Mouse (Mus musculus) midbrain, embryonic 10.5 days (tissue): ENCODE measurements at regions not wholly inside any gene's neighbourhood (a gene's known extent, or its start where the extent isn't known, plus 50 kb on each side); places are given as distances from the start of the nearest gene placed in this dataset.

Experiments used
- DNase-seq: peaks from one replicate; pipeline ENCODE4 v3.0.0-alpha.2; 2017; ENCODE audit warnings: low spot score
- H3K27ac ChIP-seq: fragments of 300-500 bp; sonication (generic); replicated peaks from 2 replicates; pipeline ENCODE4 v1.5.1; 2016; ENCODE audit warnings: mild to moderate bottlenecking
- H3K27me3 ChIP-seq: fragments of 300-500 bp; sonication (generic); 2 replicates; pipeline ENCODE4 v1.6.1; 2016; ENCODE audit warnings: low read depth, mild to moderate bottlenecking; ENCODE audit not compliant: poor library complexity, severe bottlenecking
- H3K36me3 ChIP-seq: fragments of 300-500 bp; sonication (generic); 2 replicates; pipeline ENCODE4 v1.6.1; 2016; ENCODE audit warnings: mild to moderate bottlenecking, moderate library complexity
- H3K4me1 ChIP-seq: fragments of 300-500 bp; sonication (generic); 2 replicates; pipeline ENCODE4 v1.6.1; 2016
- H3K4me3 ChIP-seq: fragments of 300-500 bp; sonication (generic); 2 replicates; pipeline ENCODE4 v1.5.1; 2016; ENCODE audit warnings: mild to moderate bottlenecking, moderate library complexity
- H3K9me3 ChIP-seq: fragments of 300-500 bp; sonication (generic); replicated peaks from 2 replicates; pipeline ENCODE4 v1.6.1; 2016; ENCODE audit warnings: mild to moderate bottlenecking
- WGBS: fragments of 180-500 bp; shearing (Covaris S2); methylation state at CpG from one replicate; pipeline ENCODE4 v1.1.7; 2016; 5-methylcytosine and 5-hydroxymethylcytosine counted together

DNA sequence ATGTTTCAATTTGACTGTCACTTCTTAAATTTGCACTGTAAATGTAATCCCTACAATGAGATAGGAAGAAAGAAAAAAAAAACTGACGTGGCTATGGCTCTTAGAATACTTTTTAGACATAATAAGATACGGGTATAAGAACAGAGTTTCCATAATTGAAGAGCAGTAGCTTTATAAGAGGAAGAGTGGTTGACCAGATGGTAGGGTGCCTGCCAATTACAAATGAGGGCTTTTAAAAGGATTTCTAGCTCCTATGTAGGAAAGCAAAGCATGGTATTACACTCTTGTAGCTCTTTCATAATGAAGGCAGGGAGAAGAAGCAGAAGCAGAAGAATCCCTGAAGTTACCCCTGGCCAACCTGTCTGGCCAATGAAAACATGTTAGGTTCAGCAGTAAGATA is 239.7 kb upstream of the Car10 start:
- H3K36me3 ChIP-seq, result no peaks in the 10 kb centered on the region
- no peak for DNase-seq
- no peak overlapping the region for H3K27ac ChIP-seq
- H3K27me3 ChIP-seq, result no peaks in the 10 kb centered on the region
- 82% methylated on average over 2 of the region's 2 CpGs for WGBS
- H3K4me3 ChIP-seq, result no peak overlapping the region
- H3K9me3 ChIP-seq, result no peaks in the 10 kb centered on the region
- no peaks in the 10 kb centered on the region for H3K4me1 ChIP-seq

DNA sequence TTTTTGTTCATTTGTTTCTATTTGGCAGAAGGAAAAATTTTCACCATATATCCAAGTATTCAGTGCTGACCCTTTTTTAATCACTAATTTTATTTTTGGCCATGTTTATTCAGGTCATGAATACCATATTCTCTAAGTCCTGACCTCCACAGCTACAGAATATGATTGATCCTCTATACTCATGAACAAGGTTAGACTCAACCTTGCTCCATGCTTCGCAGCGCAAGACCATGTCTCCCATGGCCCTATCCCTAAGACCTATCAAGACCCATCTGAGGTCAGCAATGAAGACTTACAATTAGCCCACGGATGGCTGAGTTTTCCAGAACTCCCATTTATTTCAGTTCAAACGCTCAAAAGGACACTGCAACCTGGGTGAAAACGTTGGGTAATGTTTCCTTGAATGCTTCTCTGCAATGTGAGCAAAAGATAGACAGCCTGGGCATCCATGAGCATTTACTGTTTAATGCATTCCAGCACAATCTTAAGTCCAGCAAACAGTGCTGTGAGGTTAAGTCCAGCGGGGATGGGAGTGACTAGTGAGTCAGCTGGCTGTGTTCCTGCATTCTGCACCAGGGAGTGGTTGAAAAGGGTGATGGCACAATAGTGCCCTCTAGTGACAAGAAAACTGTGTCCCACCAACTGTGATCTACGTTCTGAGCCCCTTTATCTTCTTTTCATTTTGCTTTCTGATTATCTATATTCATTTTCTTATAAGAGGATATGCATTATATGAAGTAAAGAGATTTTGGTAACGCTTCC is 208.0 kb upstream of the Car10 start:
- peak; percentile 44 for DNase-seq
- Histone ChIP-seq H3K9me3 (no peaks in the 10 kb centered on the region), H3K27me3 (no peaks in the 10 kb centered on the region)

DNA sequence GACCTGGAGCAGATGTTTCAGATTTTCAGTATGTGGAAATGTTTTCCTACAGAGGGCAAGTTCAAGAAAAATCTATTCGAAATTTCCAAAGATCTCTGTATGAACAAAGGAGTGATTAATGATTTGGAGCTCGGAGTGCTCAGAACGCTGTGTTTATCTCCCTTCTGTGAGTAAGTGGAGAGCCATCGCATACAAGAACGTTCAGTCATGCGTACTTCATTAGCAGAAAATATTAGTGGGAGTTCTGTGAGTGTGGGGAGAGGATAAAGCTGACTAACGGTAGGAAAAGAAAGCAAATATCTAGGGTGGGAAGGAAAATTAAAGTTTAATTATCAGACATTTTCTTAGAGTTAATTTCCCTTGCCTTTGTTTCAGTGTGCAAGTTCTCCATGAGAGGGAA is 198.5 kb upstream of the Car10 start:
- Histone ChIP-seq H3K9me3 (no peaks in the 10 kb centered on the region), H3K36me3 (no peaks in the 10 kb centered on the region), H3K27ac (no peak overlapping the region), H3K4me3 (no peak overlapping the region), H3K27me3 (no peaks in the 10 kb centered on the region), H3K4me1 (no peaks in the 10 kb centered on the region)
- WGBS, result 79% methylated on average over 7 of the region's 7 CpGs
- DNase-seq, result no peak

More for the DNA sequence above, 208.0 kb upstream of the Car10 start:
- no peak overlapping the region for H3K4me3 ChIP-seq
- WGBS, result 57% methylated on average over 8 of the region's 8 CpGs
- no peaks in the 10 kb centered on the region for H3K36me3 ChIP-seq
- H3K4me1 ChIP-seq, result peaks cover 3% of the 10 kb centered on the region; the same call in 1 of the 2 replicates
- no peak overlapping the region for H3K27ac ChIP-seq
